Comparison of ENCODE assay signal across 1 mouse cellular context in the genomic region with DNA sequence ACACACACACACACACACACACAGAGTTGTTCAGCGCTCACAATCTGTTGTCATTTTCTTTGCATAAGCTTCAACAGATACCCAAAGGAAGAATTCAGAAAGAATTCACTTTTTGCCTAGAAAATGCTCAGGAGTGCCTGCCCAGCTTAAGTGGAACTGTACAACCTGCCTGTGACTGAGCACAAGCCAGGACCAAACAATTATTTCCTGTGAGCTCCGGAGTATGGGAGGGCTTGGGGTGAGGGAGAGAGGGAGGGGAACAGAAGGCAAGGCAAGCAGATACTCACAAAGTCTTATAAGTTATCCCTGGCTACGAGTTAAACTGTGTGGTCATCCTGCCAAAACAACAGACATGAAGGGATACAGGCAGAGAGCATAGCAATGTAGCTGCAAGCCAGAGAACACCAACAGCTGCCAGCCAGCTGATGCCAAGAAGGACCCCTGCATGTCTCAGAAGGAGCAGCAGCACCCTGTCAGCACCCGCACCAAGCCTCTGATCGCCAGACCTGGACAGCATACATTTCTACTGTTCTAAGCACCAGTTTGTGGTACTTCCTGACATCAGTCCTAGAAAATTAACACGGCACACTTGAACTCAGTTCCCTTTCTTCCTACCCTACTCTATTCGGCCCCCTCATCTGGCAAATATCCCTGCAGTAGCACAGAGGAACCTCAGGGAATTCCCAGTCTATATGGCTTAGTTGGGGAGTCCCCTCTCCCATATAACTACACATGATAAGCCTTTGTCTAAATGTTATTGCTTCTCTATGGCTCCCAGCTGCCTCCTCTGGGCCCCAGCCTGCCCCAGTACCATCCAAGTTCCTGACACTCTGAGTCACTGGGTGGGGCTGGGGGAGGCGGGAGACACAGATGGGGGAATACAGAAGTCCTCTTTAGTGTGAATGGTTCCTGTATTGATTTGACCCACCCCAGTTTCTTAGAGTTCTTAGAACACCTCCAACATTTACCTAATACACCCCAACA.
TF ChIP-seq lines count a peak whose summit lies in the region.

No protein-coding gene starts in this region.

TF ChIP-seq in MEL, 35 proteins besides CTCF, POLR2A, EP300 and RAD21 (continued from another document):
- TF ChIP-seq BHLHE40 (IDR thresholded peaks at IDR 0.05; ENCODE audit: borderline replicate concordance, low read depth, low read length) (no peak), RCOR1 (IDR thresholded peaks at IDR 0.05; ENCODE audit: low read depth, low read length) (no peak), MEF2A (IDR thresholded peaks at IDR 0.05; ENCODE audit: extremely low read depth, insufficient replicate concordance, low read depth, low read length, poor library complexity, severe bottlenecking) (no peak), TBP (IDR thresholded peaks at IDR 0.05; ENCODE audit: low read depth, low read length) (no peak), KAT2A (conservative IDR thresholded peaks at IDR 0.05; ENCODE audit: low read depth, low read length) (no peak)
